Mouse (Mus musculus) thymus, postnatal 10 days (tissue): Measurements from ENCODE around the gene Tmem138.
A peak's percentile ranks its signal among the peaks of the same experiment; 100 is the strongest.
"Not testable (repeated sequence)": the region's sequence is repeated elsewhere in the genome, so short reads cannot be mapped to it uniquely, and the experiment has no call there.

Experiments used
- DNase-seq, 2 experiments: peaks; one replicate each; pipeline ENCODE4 v3.0.0; 2021; ENCODE audit warnings: low spot score in 2 of 2

Tmem138 gene

GRCm38 (mm10) chr19:10569627-10570026, 7.5 kb downstream of the Tmem138 start:
- DNase-seq, result no peak

GRCm38 (mm10) chr19:10565217-10565616, 11.9 kb downstream of the Tmem138 start:
- DNase-seq, result no peak

DNA sequence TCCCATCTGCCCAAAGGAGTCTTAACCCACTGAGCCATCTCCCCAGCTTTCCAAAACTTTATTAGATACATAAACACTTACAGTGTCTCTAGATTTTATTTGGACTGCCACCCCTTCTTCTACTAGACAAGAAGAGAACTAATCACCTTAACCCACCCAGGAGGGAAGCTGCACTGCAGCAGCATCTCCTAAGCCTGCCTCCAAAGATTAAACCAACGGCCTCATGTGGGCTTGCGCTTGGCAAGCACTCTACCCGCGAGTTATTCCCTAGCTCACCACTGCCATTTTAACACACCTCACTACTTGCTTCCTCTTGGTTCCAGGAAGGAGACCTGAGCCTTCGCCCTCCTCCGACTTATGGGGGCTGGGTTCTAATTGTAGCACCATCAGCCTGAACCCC, 12.9 kb downstream of the Tmem138 start:
- DNase-seq, result no peak

GRCm38 (mm10) chr19:10562351-10562750, 14.8 kb downstream of the Tmem138 start:
- no peak for DNase-seq

DNA sequence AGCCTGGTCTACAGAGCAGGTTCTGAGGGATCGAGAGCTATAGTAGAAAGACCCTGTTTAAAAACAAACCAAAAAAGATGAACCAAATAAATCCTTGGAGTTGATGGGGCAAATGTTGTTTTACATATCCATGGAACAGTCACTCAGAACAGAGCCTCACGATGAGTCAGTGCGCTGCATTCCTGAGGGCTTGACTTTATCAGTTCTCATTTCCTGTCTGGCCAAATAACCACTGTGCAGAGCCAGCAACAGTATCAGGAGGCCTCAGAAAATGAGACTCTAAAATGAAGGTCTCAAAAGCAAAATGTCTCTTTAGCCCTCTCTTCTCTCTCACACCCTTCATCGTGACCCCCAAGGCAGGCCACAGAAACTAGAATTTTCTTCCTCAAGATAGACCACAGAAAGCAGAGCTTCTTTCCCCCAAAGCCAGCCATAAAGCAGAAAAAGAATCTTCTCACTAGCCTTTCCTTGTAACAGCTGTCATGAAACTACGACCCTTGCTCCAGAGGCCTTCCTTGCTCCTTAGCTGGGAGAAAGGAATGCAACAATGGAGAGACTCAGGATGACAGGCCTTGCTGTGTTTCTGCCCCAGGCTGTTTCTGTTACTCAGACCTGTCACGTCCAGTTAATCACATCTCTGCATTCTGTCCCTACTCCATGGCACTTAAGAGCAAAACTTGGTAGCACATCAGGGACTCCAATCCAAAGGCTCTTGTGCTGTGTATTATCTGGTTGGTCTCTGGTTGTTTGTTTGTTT, 15.4 kb downstream of the Tmem138 start:
- no peak for DNase-seq

DNA sequence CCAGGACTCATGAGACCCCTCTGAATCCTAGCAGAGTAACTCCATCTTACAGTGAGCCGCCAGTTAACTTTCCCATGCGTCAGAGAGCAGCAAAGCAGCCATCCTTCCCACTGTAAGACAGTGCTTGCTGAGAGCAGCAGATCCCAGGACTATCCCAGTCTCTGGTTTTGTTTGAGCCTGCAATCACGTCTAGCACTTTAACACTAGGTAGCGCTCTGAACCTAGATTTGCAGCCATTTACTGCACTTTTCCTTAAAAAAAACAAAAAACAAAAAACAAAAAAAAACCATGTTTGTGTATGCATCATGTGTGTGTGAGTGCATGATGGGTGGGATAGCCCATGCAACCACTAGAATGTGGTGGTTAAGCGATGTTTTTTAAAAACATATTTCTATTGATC, 17.1 kb downstream of the Tmem138 start:
- DNase-seq, result no peak

DNA sequence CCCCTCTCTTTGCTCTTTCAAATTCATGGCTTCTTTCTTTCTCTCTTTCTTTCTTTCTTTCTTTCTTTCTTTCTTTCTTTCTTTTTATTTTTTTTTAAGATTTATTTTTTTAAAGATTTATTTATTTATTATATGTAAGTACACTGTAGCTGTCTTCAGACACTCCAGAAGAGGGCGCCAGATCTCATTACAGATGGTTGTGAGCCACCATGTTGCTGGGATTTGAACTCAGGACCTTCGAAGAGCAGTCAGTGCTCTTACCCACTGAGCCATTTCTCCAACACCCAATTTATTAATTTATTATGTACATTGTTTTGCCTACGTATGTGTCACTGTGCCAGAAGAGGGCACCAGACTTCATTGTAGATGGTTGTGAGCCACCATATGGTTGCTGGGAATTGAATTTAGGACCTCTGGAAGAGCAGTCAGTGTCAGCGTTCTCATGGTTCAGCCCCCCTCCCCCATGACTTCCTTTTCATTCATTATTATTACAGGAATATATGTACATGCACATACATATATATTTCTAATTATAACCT, 19.3 kb downstream of the Tmem138 start:
- DNase-seq, result not testable (repeated sequence)

- DNase-seq, result no peak
These were observed 19.7 kb downstream of the Tmem138 start for GRCm38 (mm10) chr19:10557430-10557829.

DNA sequence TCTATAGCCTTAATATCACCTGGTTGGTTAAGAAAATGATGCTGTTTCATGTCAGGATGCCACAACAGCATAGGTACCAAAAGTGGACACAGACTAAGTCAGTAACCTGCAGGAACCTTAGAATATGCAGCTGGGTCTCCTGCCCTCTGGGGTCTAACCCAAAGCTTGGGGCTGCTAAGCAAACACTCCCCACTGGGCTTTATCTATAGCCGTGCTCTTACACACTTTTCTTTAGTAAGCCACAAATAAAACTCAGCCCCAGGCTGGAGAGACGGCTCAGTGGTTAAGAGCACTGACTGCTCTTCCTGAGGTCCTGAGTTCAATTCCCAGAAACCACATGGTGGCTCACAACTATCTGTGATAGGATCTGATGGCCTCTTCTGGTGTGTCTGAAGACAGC, 20.2 kb downstream of the Tmem138 start:
- DNase-seq, result no peak

- peak; percentile 75 to 85 for DNase-seq
These were observed 21.3 kb downstream of the Tmem138 start, which contains the start of gene Tmem216 for GRCm38 (mm10) chr19:10555624-10556510. Tmem216 (minus strand) TSS chr19:10556238.

DNA sequence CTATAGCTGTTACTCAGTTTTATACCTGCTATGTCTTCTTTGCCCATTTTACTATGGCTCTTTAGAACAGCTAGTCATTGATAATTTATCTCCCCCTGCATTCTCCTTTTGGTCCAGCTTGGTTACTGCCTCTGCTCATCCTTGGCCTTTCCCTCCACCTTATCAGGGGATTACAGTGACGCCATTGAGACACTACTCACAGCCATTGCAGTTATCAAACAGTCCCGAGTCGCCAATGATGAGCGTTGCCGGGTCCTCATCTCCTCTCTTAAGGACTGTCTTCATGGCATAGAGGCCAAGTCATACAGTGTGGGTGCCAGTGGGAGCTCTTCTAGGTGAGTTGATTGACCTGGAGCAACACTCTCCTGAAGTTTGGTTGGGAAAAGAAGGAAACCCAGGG, 37.7 kb downstream of the Tmem138 start:
- DNase-seq, result no peak

GRCm38 (mm10) chr19:10530082-10530481, 47.1 kb downstream of the Tmem138 start:
- no peak for DNase-seq

- DNase-seq, result no peak
These were observed 51.3 kb downstream of the Tmem138 start, which contains the start of gene Sdhaf2 for GRCm38 (mm10) chr19:10525910-10526309. Sdhaf2 (minus strand) TSS chr19:10526142.

DNA sequence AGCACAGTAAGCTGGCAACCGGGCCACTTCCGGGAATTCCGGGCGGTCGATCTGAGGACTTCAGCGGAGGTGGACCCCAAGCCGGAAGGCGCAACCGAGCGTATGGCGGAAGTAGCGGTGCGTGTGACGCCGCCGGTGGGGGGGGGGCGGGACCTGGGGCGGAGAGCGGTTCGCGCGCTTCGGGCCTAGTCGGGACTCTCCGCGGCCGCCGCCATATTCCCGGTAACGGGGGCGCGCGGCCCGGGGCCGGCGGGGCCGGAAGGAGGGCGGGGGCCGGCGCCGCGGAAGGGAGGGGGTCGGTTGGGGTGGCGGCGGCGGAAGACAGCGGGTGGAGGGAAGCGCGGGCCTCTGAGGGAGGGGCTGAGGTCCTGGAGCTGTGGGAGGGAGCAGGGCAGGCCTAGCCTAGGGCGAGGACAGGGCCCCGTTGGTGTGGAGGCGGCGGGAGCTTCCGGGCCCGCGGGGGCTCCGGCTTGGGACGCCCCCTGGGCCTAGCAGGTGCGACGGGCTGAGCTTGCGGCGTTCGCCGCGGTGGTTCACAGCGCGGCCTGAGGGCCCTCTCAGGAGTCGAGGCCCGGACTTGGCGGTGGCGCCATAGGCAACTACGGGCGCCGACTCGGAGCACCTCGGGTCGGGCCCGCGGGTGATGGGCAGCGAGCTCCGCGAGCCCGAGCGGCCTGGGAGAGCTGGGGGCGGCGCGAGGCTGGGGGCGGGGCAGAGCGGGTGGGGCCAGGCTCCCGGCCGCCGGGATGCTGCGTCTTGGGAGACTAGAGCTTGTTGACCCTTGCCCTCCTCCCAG, 51.9 kb downstream of the Tmem138 start, which contains the start of gene Cpsf7:
Cpsf7 (plus strand) TSS at position 161 of the 796 bp plus-strand sequence.
- DNase-seq, result peak; percentile 89 to 90

- DNase-seq, result no peak
These were observed 52.4 kb downstream of the Tmem138 start for GRCm38 (mm10) chr19:10524784-10525105.

- DNase-seq, result no peak
These were observed 53.6 kb downstream of the Tmem138 start for GRCm38 (mm10) chr19:10523483-10524080.

- DNase-seq, result no peak
These were observed 55.2 kb downstream of the Tmem138 start for GRCm38 (mm10) chr19:10521926-10522325.
